Mouse (Mus musculus) embryonic fibroblast, embryonic 13.5 days (primary cell): ENCODE measurements at regions not wholly inside any gene's neighbourhood (a gene's known extent, or its start where the extent isn't known, plus 50 kb on each side); places are given as distances from the start of the nearest gene placed in this dataset.

Source experiments
- CTCF ChIP-seq: IDR thresholded peaks from 2 replicates; pipeline ENCODE4 v1.5.1; 2011; ENCODE audit warnings: mild to moderate bottlenecking, control low read depth, low read length, moderate library complexity, borderline replicate concordance; ENCODE audit not compliant: insufficient read depth
- POLR2A ChIP-seq: IDR thresholded peaks from 2 replicates; pipeline ENCODE4 v1.6.1; 2011; ENCODE audit warnings: low read depth, mild to moderate bottlenecking, control low read depth, low read length, moderate library complexity

GRCm38 (mm10) chr3:152004411-152004955 lies 161.5 kb downstream of the Gipc2 start:
- TF ChIP-seq CTCF (no peak), POLR2A (no peak)
